8 mouse cellular contexts compared by ENCODE assay signal in genomic region chr4:107177506-107177905, GRCm38 (mm10). TPM values are rescaled to one million over a fixed set of nuclear protein-coding genes. Genes with fewer than 3 reads are reported as not detected.
DNase-seq lines count a peak whose midpoint lies in the region; ATAC-seq and TF ChIP-seq lines count a peak whose summit lies in the region.

No protein-coding gene starts in this region.

- WGBS in embryonic facial prominence, embryonic 10.5 days = 57% methylated on average over 11 of the region's 11 CpGs
- 57% methylated on average over 11 of the region's 11 CpGs for WGBS in hindbrain, embryonic 14.5 days
- WGBS in midbrain, embryonic 16.5 days = 47% methylated on average over 11 of the region's 11 CpGs

- peaks cover 39% of the 10 kb centered on the region for H3K36me3 ChIP-seq in embryonic facial prominence, embryonic 10.5 days (replicated peaks)
- peaks cover 29% of the 10 kb centered on the region for H3K36me3 ChIP-seq in hindbrain, embryonic 14.5 days (replicated peaks; ENCODE audit: control insufficient read depth, insufficient read depth)
- 0 out of 2 replicates have a peak, but pooled peaks cover 2% of the 10 kb centered on the region for H3K36me3 ChIP-seq in midbrain, embryonic 16.5 days (ENCODE audit: control insufficient read depth, insufficient read depth, low read length)

- no peaks in the 10 kb centered on the region for H3K27me3 ChIP-seq in embryonic facial prominence, embryonic 10.5 days (replicated peaks; ENCODE audit: low read depth, poor library complexity, severe bottlenecking)
- H3K27me3 ChIP-seq in hindbrain, embryonic 14.5 days (ENCODE audit: control insufficient read depth, insufficient read depth, low read length) = no peaks in the 10 kb centered on the region
- no peaks in the 10 kb centered on the region for H3K27me3 ChIP-seq in midbrain, embryonic 16.5 days (ENCODE audit: control insufficient read depth, insufficient read depth, low read depth, low read length)

- DNase-seq in layer of hippocampus, adult 2 months (ENCODE audit: low spot score in 2 of 2) = no peak
- no peak for DNase-seq in layer of hippocampus, adult 9-11 months
- DNase-seq in embryonic facial prominence, embryonic 10.5 days (ENCODE audit: low spot score) = no peak
- DNase-seq in hindbrain, embryonic 14.5 days (ENCODE audit: low spot score) = no peak
- DNase-seq in embryo, embryonic 10 days (ENCODE audit: low spot score) = no peak
- DNase-seq in layer of hippocampus, adult 11-12 months (ENCODE audit: low spot score) = no peak
- no peak for DNase-seq in adrenal gland, adult 8-10 months

- peak overlapping the region; percentile 80 for H3K4me3 ChIP-seq in layer of hippocampus, adult 2 months
- H3K4me3 ChIP-seq in embryonic facial prominence, embryonic 10.5 days = peak overlapping the region; percentile 99
- H3K4me3 ChIP-seq in hindbrain, embryonic 14.5 days (replicated peaks; ENCODE audit: low read length) = peak overlapping the region; percentile 100
- peak overlapping the region; percentile 95 for H3K4me3 ChIP-seq in midbrain, embryonic 16.5 days (ENCODE audit: low read depth, low read length)

- H3K4me1 ChIP-seq in embryonic facial prominence, embryonic 10.5 days = peaks cover 37% of the 10 kb centered on the region
- H3K4me1 ChIP-seq in hindbrain, embryonic 14.5 days (replicated peaks; ENCODE audit: control insufficient read depth, insufficient read depth, low read length) = peaks cover 31% of the 10 kb centered on the region
- H3K4me1 ChIP-seq in midbrain, embryonic 16.5 days (ENCODE audit: control insufficient read depth, insufficient read depth, low read length) = peaks cover 39% of the 10 kb centered on the region

- H3K27ac ChIP-seq in layer of hippocampus, adult 2 months = peak overlapping the region; percentile 98
- H3K27ac ChIP-seq in embryonic facial prominence, embryonic 10.5 days (replicated peaks) = peak overlapping the region; percentile 97
- peak overlapping the region; percentile 98 for H3K27ac ChIP-seq in hindbrain, embryonic 14.5 days
- peak overlapping the region; percentile 97; the same call in 1 of the 2 replicates for H3K27ac ChIP-seq in midbrain, embryonic 16.5 days (ENCODE audit: low read length)

- H3K9ac ChIP-seq in hindbrain, embryonic 14.5 days = peak overlapping the region; percentile 92
- H3K9ac ChIP-seq in midbrain, embryonic 16.5 days (ENCODE audit: low read depth, low read length) = peak overlapping the region; percentile 87

- ATAC-seq in hindbrain, embryonic 14.5 days (ENCODE audit: low FRiP score) = no peak
- no peak for ATAC-seq in midbrain, embryonic 16.5 days

- peak overlapping the region; percentile 65 for H3K4me2 ChIP-seq in hindbrain, embryonic 14.5 days (replicated peaks)
- H3K4me2 ChIP-seq in midbrain, embryonic 16.5 days (ENCODE audit: low read length) = peak overlapping the region; percentile 63

- TF ChIP-seq CTCF in layer of hippocampus, adult 2 months (conservative IDR thresholded peaks at IDR 0.05) = no peak

- H3K9me3 ChIP-seq in embryonic facial prominence, embryonic 10.5 days = no peaks in the 10 kb centered on the region
- no peaks in the 10 kb centered on the region for H3K9me3 ChIP-seq in hindbrain, embryonic 14.5 days (ENCODE audit: control insufficient read depth, low read length)
- H3K9me3 ChIP-seq in midbrain, embryonic 16.5 days (replicated peaks; ENCODE audit: control insufficient read depth, low read length, poor library complexity, severe bottlenecking) = no peaks in the 10 kb centered on the region

RNA-seq across cellular contexts. Expression of gene Tmem59, which starts 0.7 kb away (rescaled TPM):
- total RNA-seq in layer of hippocampus, adult 2 months (2021) = 100 to 1,000 TPM; 207 TPM
- 266 and 281 TPM in 2 replicates for polyA plus RNA-seq in embryonic facial prominence, embryonic 10.5 days (2016; fragmentation: Nextera tagmentation; extraction: Ambion mirVana)
- 391 and 398 TPM in 2 replicates for polyA plus RNA-seq in hindbrain, embryonic 14.5 days (2014; fragmentation: Nextera tagmentation; extraction: Ambion mirVana)
- 356 and 359 TPM in 2 replicates for polyA plus RNA-seq in midbrain, embryonic 16.5 days (2015; fragmentation: Nextera tagmentation; extraction: Ambion mirVana)
- total RNA-seq in adrenal gland, adult 8-10 months (2022) = 100 to 1,000 TPM; 451 to 533 (median 471) TPM

RNA-seq across cellular contexts. Expression of gene Tceanc2, which starts 1.4 kb away (rescaled TPM):
- total RNA-seq in layer of hippocampus, adult 2 months (2021) = 10 to 100 TPM; 14.6 to 18.0 TPM
- polyA plus RNA-seq in embryonic facial prominence, embryonic 10.5 days (2016; fragmentation: Nextera tagmentation; extraction: Ambion mirVana) = 20.7 and 42.7 TPM in 2 replicates
- 22.7 and 22.9 TPM in 2 replicates for polyA plus RNA-seq in hindbrain, embryonic 14.5 days (2014; fragmentation: Nextera tagmentation; extraction: Ambion mirVana)
- 18.1 and 27.2 TPM in 2 replicates for polyA plus RNA-seq in midbrain, embryonic 16.5 days (2015; fragmentation: Nextera tagmentation; extraction: Ambion mirVana)
- 10 to 100 TPM; 23.3 to 31.5 (median 27.7) TPM for total RNA-seq in adrenal gland, adult 8-10 months (2022)

RNA-seq across cellular contexts. Expression of gene Ldlrad1, which starts 31.5 kb away (rescaled TPM):
- total RNA-seq in layer of hippocampus, adult 2 months (2021) = not detected
- polyA plus RNA-seq in embryonic facial prominence, embryonic 10.5 days (2016; fragmentation: Nextera tagmentation; extraction: Ambion mirVana) = not detected in 2 replicates
- polyA plus RNA-seq in hindbrain, embryonic 14.5 days (2014; fragmentation: Nextera tagmentation; extraction: Ambion mirVana) = not detected in 2 replicates
- polyA plus RNA-seq in midbrain, embryonic 16.5 days (2015; fragmentation: Nextera tagmentation; extraction: Ambion mirVana) = not detected in 2 replicates
- total RNA-seq in adrenal gland, adult 8-10 months (2022) = not detected
